22 mouse cellular contexts compared by ENCODE assay signal in the genomic region with DNA sequence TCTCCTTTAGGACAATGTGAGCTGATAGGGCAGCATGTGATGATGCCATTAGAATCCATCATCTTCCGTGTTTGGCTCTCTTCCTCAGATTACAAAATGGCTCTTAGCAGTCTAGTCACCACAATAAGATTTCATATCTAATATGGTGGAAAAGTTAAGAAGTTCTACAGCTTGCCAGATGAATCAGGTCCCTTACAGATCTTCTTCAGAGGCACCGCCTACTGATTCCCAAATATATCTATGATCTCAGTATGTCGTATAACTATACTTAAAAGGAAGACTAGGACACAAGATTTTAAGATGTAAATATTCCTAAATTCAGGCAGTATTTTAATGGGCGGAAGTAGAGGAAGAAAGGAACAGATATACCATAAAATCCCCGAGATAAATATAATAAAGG.
"Had no signal": no experiment of that assay in that cellular context is flagged by ENCODE, and none has a peak within 500 bp of the region (broad histone marks: within the 10 kb centered on the region; RNA-seq: fewer than 3 reads in every experiment).

No protein-coding gene starts in this region.

- DNase-seq: heart, postnatal 10 days; heart, postnatal 14 days; heart, postnatal 36 days; heart, postnatal 4 days; kidney, adult 11 months; kidney, adult 18-20 months; kidney, adult 2 months; kidney, adult 8-10 months; kidney, adult 9 months; kidney, postnatal 10 days; kidney, postnatal 14 days; kidney, postnatal 25 days; kidney, postnatal 36 days; kidney, postnatal 4 days; layer of hippocampus, adult 9-11 months; layer of hippocampus, postnatal 36 days had no signal

- ATAC-seq: hindbrain, embryonic 16.5 days; hindbrain, postnatal 0 days; inflammation-experienced regulatory T-cells, adult 6 months; intestine, embryonic 15.5 days; intestine, embryonic 16.5 days; intestine, postnatal 0 days had no signal
